Mouse (Mus musculus): Measurements from ENCODE around the gene Nepn. TPM values are rescaled to one million over a fixed set of nuclear protein-coding genes. Genes with fewer than 3 reads are reported as not detected.

Gene Nepn
- polyA plus RNA-seq, 1 experiment from 2014 or later, result 0.14 TPM

GRCm38 (mm10) chr10:52430953-52431352 lies 42.2 kb downstream of the Nepn start:
- WGBS (ENCODE audit: insufficient replicate concordance), result 67% methylated on average over 1 of the region's 1 CpGs
- Histone ChIP-seq H3K9me3 (replicated peaks; ENCODE audit: control insufficient read depth, low read length) (no peaks in the 10 kb centered on the region), H3K4me1 (ENCODE audit: control insufficient read depth, low read depth, low read length) (no peaks in the 10 kb centered on the region; the same call in 1 of the 2 replicates), H3K36me3 (ENCODE audit: control insufficient read depth, insufficient read depth) (peaks cover 7% of the 10 kb centered on the region), H3K27me3 (ENCODE audit: control insufficient read depth, insufficient read depth, low read depth, low read length) (no peaks in the 10 kb centered on the region), H3K4me2 (ENCODE audit: low read depth, low read length) (no peak overlapping the region), H3K27ac (ENCODE audit: low read length) (no peak overlapping the region), H3K9ac (ENCODE audit: low read depth, low read length) (no peak overlapping the region), H3K4me3 (ENCODE audit: low read depth, low read length) (no peak overlapping the region)
- ATAC-seq (ENCODE audit: low read depth), result no peak

- Histone ChIP-seq H3K4me3 (ENCODE audit: low read depth, low read length) (no peak overlapping the region), H3K4me1 (ENCODE audit: control insufficient read depth, low read depth, low read length) (no peaks in the 10 kb centered on the region), H3K27me3 (ENCODE audit: control insufficient read depth, insufficient read depth, low read depth, low read length) (no peaks in the 10 kb centered on the region), H3K9me3 (replicated peaks; ENCODE audit: control insufficient read depth, low read length) (no peaks in the 10 kb centered on the region), H3K4me2 (ENCODE audit: low read depth, low read length) (no peak overlapping the region), H3K27ac (ENCODE audit: low read length) (no peak overlapping the region), H3K9ac (ENCODE audit: low read depth, low read length) (no peak overlapping the region), H3K36me3 (ENCODE audit: control insufficient read depth, insufficient read depth) (peaks cover 7% of the 10 kb centered on the region)
- no peak for ATAC-seq (ENCODE audit: low read depth)
- WGBS (ENCODE audit: insufficient replicate concordance), result 82% methylated on average over 8 of the region's 8 CpGs
Observed at GRCm38 (mm10) chr10:52434836-52435235, 46.1 kb downstream of the Nepn start.

Other genes starting within 250 kb of the Nepn start
- gene Ros1, start 193.7 kb upstream of the Nepn start, polyA plus RNA-seq (2015; fragmentation: Nextera tagmentation; extraction: Ambion mirVana), result 0.04 TPM in 2 replicates
- gene Dcbld1, start 155.4 kb upstream of the Nepn start, polyA plus RNA-seq (2015; fragmentation: Nextera tagmentation; extraction: Ambion mirVana), result 4.2 and 4.4 TPM in 2 replicates
- not detected in 2 replicates for gene Gm26741, start 30.2 kb upstream of the Nepn start, polyA plus RNA-seq (2015; fragmentation: Nextera tagmentation; extraction: Ambion mirVana)
- gene Gopc, start 6.8 kb upstream of the Nepn start, polyA plus RNA-seq (2015; fragmentation: Nextera tagmentation; extraction: Ambion mirVana), result 4.7 and 5.0 TPM in 2 replicates
- 4.1 and 4.3 TPM in 2 replicates for gene Nus1, start 28.6 kb downstream of the Nepn start, polyA plus RNA-seq (2015; fragmentation: Nextera tagmentation; extraction: Ambion mirVana)

Data from liver, embryonic 16.5 days (tissue).